15 mouse cellular contexts compared by ENCODE assay signal in genomic region chr2:79227805-79228241, GRCm38 (mm10). TPM values are rescaled to one million over a fixed set of nuclear protein-coding genes. Genes with fewer than 3 reads are reported as not detected.
DNase-seq lines count a peak whose midpoint lies in the region; ATAC-seq and TF ChIP-seq lines count a peak whose summit lies in the region.
"Had no signal": no experiment of that assay in that cellular context is flagged by ENCODE, and none has a peak within 500 bp of the region (broad histone marks: within the 10 kb centered on the region; RNA-seq: fewer than 3 reads in every experiment).

No protein-coding gene starts in this region.

- peak; percentile 95 for TF ChIP-seq EP300 in CH12.LX (IDR thresholded peaks at IDR 0.05; ENCODE audit: low read length)

- no peaks in the 10 kb centered on the region for H3K36me3 ChIP-seq in CH12.LX (replicated peaks in 1 of 2; ENCODE audit: control insufficient read depth in 1 of 2, insufficient read depth in 1 of 2, low read length in 1 of 2)

- no peak for TF ChIP-seq POLR2A in CH12.LX (IDR thresholded peaks at IDR 0.05; ENCODE audit: low read depth, low read length)

- peak overlapping the region; percentile 50 for H3K4me2 ChIP-seq in CH12.LX (ENCODE audit: insufficient read depth, low read depth, poor library complexity, severe bottlenecking)
- H3K4me2 ChIP-seq: lung, embryonic 14.5 days had no signal

- peak; percentile 95 for ATAC-seq in common myeloid progenitor, adult 5-6 weeks (replicated peaks; ENCODE audit: low read depth, poor library complexity, severe bottlenecking)
- peak; percentile 92 for ATAC-seq in monocyte, adult 5-6 weeks (replicated peaks; ENCODE audit: insufficient number of reproducible peaks, low FRiP score, low TSS enrichment, poor library complexity, severe bottlenecking)
- ATAC-seq: forebrain, postnatal 0 days; midbrain, embryonic 16.5 days had no signal

- in situ Hi-C loops in CH12.LX (cut with MboI; ENCODE audit: low pct_ligation_motif_present, low pct_unique_long_range_greater_than_20kb, low sequenced_read_pairs) = no loop called here

- no peak for TF ChIP-seq CTCF in CH12.LX (conservative IDR thresholded peaks at IDR 0.05 in 1 of 2, IDR thresholded peaks at IDR 0.05 in 1 of 2; ENCODE audit: low read depth in 2 of 2, low read length in 2 of 2)

- peak; percentile 35 for DNase-seq in lung, postnatal 25 days (ENCODE audit: low spot score)
- DNase-seq in lung, postnatal 14 days = no peak
- DNase-seq in CH12.LX (ENCODE audit: extremely low read depth) = peak; percentile 84
- DNase-seq in right cerebral cortex, postnatal 4 days = no peak
- DNase-seq in cerebellum, adult 9-10 months = no peak
- no peak for DNase-seq in kidney, postnatal 14 days
- DNase-seq: cerebellum, postnatal 10 days; forebrain, postnatal 0 days; gastrocnemius, postnatal 36 days; heart, postnatal 10 days; kidney, postnatal 25 days; lung, embryonic 14.5 days had no signal

- peaks cover 8% of the 10 kb centered on the region for H3K9me3 ChIP-seq in CH12.LX (replicated peaks; ENCODE audit: low read length)

- no peaks in the 10 kb centered on the region for H3K79me2 ChIP-seq in CH12.LX (replicated peaks; ENCODE audit: control insufficient read depth, extremely low read depth, insufficient read depth, poor library complexity, severe bottlenecking)

- no peaks in the 10 kb centered on the region for H3K27me3 ChIP-seq in CH12.LX (replicated peaks)

- TF ChIP-seq RAD21 in CH12.LX (IDR thresholded peaks at IDR 0.05; ENCODE audit: low read depth, low read length) = no peak; the same call in 1 of the 2 replicates

- H3K4me3 ChIP-seq in CH12.LX (replicated peaks in 1 of 3; ENCODE audit: low read depth in 2 of 3, low read length in 2 of 3, poor library complexity in 1 of 3) = no peak overlapping the region

- peaks cover 18 to 35% of the 10 kb centered on the region in 2 experiments for H3K4me1 ChIP-seq in CH12.LX (ENCODE audit: control insufficient read depth in 1 of 2, insufficient read depth in 2 of 2)

- dilution Hi-C loops in CH12.LX (cut with MboI; ENCODE audit: extremely low pct_ligation_motif_present, extremely low pct_unique_long_range_greater_than_20kb, low sequenced_read_pairs) = no loop called here

- peak overlapping the region; percentile 80; the same call in 1 of the 2 replicates for H3K9ac ChIP-seq in CH12.LX (ENCODE audit: insufficient read depth, low read depth)
- H3K9ac ChIP-seq: forebrain, postnatal 0 days; lung, embryonic 14.5 days had no signal

- peak overlapping the region; percentile 48 for H3K27ac ChIP-seq in CH12.LX (ENCODE audit: insufficient read depth, low read depth)

TF ChIP-seq in CH12.LX, 34 proteins besides CTCF, POLR2A, EP300 and RAD21:
- TF ChIP-seq MAFK (IDR thresholded peaks at IDR 0.05; ENCODE audit: insufficient replicate concordance, low read length) (peak; percentile 51; the same call in 1 of the 2 replicates), GABPA (IDR thresholded peaks at IDR 0.05; ENCODE audit: insufficient replicate concordance, low read depth, low read length) (no peak), BHLHE40 (IDR thresholded peaks at IDR 0.05; ENCODE audit: low read depth, low read length) (peak; percentile 65; the same call in 1 of the 2 replicates), MYC (IDR thresholded peaks at IDR 0.05; ENCODE audit: low read depth, low read length) (peak; percentile 83), MEF2A (IDR thresholded peaks at IDR 0.05; ENCODE audit: borderline replicate concordance, low read depth, low read length) (peak; percentile 91), NELFE (IDR thresholded peaks at IDR 0.05; ENCODE audit: low read depth, low read length) (no peak), JUN (IDR thresholded peaks at IDR 0.05; ENCODE audit: insufficient read depth, low read depth, low read length) (no peak; the same call in 1 of the 2 replicates), IRF4 (IDR thresholded peaks at IDR 0.05; ENCODE audit: low read depth, low read length) (peak; percentile 91), SMC3 (IDR thresholded peaks at IDR 0.05; ENCODE audit: low read depth, low read length) (0 out of 2 replicates have a peak, but pooled peaks have one; percentile 8), MAX (IDR thresholded peaks at IDR 0.05; ENCODE audit: low read length) (peak; percentile 35), NRF1 (IDR thresholded peaks at IDR 0.05; ENCODE audit: low read depth, low read length) (no peak), JUND (conservative IDR thresholded peaks at IDR 0.05; ENCODE audit: low read depth, low read length) (0 out of 2 replicates have a peak, but pooled peaks have one; percentile 42), ETS1 (conservative IDR thresholded peaks at IDR 0.05; ENCODE audit: low read depth, low read length) (peak; percentile 73), CHD2 (IDR thresholded peaks at IDR 0.05; ENCODE audit: low read length) (peak; percentile 83), MXI1 (IDR thresholded peaks at IDR 0.05; ENCODE audit: low read depth, low read length) (no peak; the same call in 1 of the 2 replicates), MAZ (IDR thresholded peaks at IDR 0.05; ENCODE audit: low read depth, low read length) (0 out of 2 replicates have a peak, but pooled peaks have one; percentile 56)
TF ChIP-seq in CH12.LX: peak in this region for 11.

RNA-seq across cellular contexts. Expression of gene Itga4, which starts 27.4 kb away (rescaled TPM):
- 79.3 and 80.0 TPM in 2 replicates for total RNA-seq in CH12.LX (2012; rRNA removed)
- total RNA-seq in CH12.LX (2014; rRNA removed) = 54.3 and 55.7 TPM in 2 replicates
- polyA plus RNA-seq in CH12.LX (2012; ENCODE audit: insufficient read length, low read depth) = 44.7 and 51.2 TPM in 2 replicates
- total RNA-seq in common myeloid progenitor, adult 5-6 weeks (2017) = 180 and 192 TPM in 2 replicates
- total RNA-seq in monocyte, adult 5-6 weeks (2017) = 524 to 876 TPM (median 534 TPM) in 3 replicates

Comparison
In these comparisons a context has a peak if more than half of its experiments do, and no peak if none do; other contexts are left out.
1. DNase-seq: peak in lung, postnatal 25 days (single experiment) and CH12.LX (single experiment); none in lung, postnatal 14 days (single experiment), right cerebral cortex, postnatal 4 days (single experiment), cerebellum, adult 9-10 months (single experiment) and kidney, postnatal 14 days (single experiment).